Mouse (Mus musculus) ES-E14 (cell line): ENCODE results near the gene Pum1.

ENCODE experiments used
- CHD2 ChIP-seq: IDR thresholded peaks from 2 replicates; pipeline ENCODE4 v1.6.1; 2014; ENCODE audit warnings: mild to moderate bottlenecking, low read depth, low read length, inconsistent platforms
- HCFC1 ChIP-seq: IDR thresholded peaks from 2 replicates; pipeline ENCODE4 v1.6.1; 2012; ENCODE audit warnings: low read length, inconsistent platforms, borderline replicate concordance; ENCODE audit not compliant: insufficient read depth
- MAFK ChIP-seq: IDR thresholded peaks from 2 replicates; pipeline ENCODE4 v1.6.1; 2014; ENCODE audit warnings: mild to moderate bottlenecking, low read depth, low read length, inconsistent platforms; ENCODE audit not compliant: insufficient read depth
- ZC3H11A ChIP-seq: IDR thresholded peaks from 2 replicates; pipeline ENCODE4 v1.6.1; 2012; ENCODE audit warnings: low read depth, mild to moderate bottlenecking, inconsistent platforms, low read length, borderline replicate concordance

DNA sequence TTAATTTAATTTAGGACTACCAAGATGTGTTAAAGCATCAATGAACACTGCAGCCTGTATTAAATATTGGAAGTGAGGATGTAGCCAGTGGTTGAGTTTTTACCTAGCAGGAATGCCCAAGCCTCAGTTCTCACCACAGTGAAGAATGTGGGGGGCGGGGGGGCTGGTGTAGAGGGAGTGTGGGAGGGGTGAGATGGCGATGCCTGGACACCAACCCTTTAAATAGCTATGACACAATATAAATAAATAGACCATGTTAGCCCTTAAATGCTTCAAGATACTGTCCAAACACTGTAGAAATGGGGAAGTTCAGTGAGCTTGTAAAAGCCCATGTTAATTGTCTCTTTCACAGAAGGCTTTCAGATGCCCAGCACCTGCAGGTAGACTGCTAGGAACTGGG is 96.8 kb downstream of the Pum1 start:
- TF ChIP-seq HCFC1 (no peak), ZC3H11A (no peak), CHD2 (no peak), MAFK (no peak)
